Mouse (Mus musculus) kidney, embryonic 16.5 days (tissue): Measurements from ENCODE around the gene Epn2. TPM values are rescaled to one million over a fixed set of nuclear protein-coding genes. Genes with fewer than 3 reads are reported as not detected.
"Not testable (repeated sequence)": the region's sequence is repeated elsewhere in the genome, so short reads cannot be mapped to it uniquely, and the experiment has no call there.

Experiments
- ATAC-seq: fragments of 200-750 bp; cut with Nextera tagmentation; 2 replicates; pipeline ENCODE4 v1.8.0; 2017; ENCODE audit warnings: moderate TSS enrichment; ENCODE audit not compliant: low FRiP score, low TSS enrichment
- H3K27ac ChIP-seq: fragments of 300-500 bp; sonication (generic); 2 replicates; pipeline ENCODE4 v1.5.1; 2014; ENCODE audit warnings: low read length
- H3K27me3 ChIP-seq: fragments of 300-500 bp; sonication (generic); 2 replicates; pipeline ENCODE4 v1.6.1; 2014; ENCODE audit warnings: low read length, control low read depth, mixed read lengths; ENCODE audit not compliant: insufficient read depth
- H3K36me3 ChIP-seq: fragments of 300-500 bp; sonication (generic); 2 replicates; pipeline ENCODE4 v1.6.1; 2014; ENCODE audit warnings: low read length, control low read depth, mixed read lengths; ENCODE audit not compliant: insufficient read depth
- H3K4me1 ChIP-seq: fragments of 300-500 bp; sonication (generic); 2 replicates; pipeline ENCODE4 v1.6.1; 2014; ENCODE audit warnings: low read length, control low read depth, mixed read lengths; ENCODE audit not compliant: insufficient read depth
- H3K4me2 ChIP-seq: fragments of 300-500 bp; sonication (generic); replicated peaks from 2 replicates; pipeline ENCODE4 v1.6.1; 2014; ENCODE audit warnings: low read depth, low read length
- H3K4me3 ChIP-seq: fragments of 300-500 bp; sonication (generic); 2 replicates; pipeline ENCODE4 v1.5.1; 2014; ENCODE audit warnings: mild to moderate bottlenecking, low read length
- H3K9ac ChIP-seq: fragments of 300-500 bp; sonication (generic); replicated peaks from 2 replicates; pipeline ENCODE4 v1.6.1; 2014; ENCODE audit warnings: low read length
- H3K9me3 ChIP-seq: fragments of 300-500 bp; sonication (generic); 2 replicates; pipeline ENCODE4 v1.6.1; 2016; ENCODE audit warnings: low read length, control low read depth
- WGBS: fragments of 180-500 bp; shearing (Covaris S2); extraction: QIAGEN DNeasy Blood & Tissue Kit; methylation state at CpG from one replicate; pipeline ENCODE4 v1.1.7; 2014; 5-methylcytosine and 5-hydroxymethylcytosine counted together
- polyA plus RNA-seq: library from polyadenylated mRNA; unstranded; fragments of >200 nt; fragmentation: Nextera tagmentation; extraction: Ambion mirVana; gene quantifications from 2 replicates; pipeline ENCODE4 v1.2.1, GENCODE M21; 2015

Gene Epn2
- polyA plus RNA-seq, 1 experiment from 2014 or later, result 25.0 TPM

DNA sequence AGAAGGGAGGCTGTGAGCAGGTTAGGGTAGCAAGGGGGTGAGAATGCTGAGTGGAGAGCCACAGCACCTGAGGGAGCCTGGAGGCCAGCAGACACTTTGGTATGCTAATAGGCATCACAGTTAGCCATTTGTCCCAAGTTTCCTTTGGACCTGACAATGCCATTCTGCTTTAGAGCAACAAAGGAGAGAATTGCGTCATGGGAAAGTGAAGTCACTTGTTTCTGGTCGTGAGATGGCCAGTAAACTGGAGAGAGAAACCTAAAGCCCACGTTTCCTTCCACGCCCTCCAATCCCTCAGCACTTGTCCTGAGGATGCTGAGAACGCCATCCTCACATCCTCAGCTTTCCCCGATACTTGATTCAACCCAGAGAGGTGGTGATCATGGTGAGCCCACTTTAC lies 18.9 kb upstream of the Epn2 start:
- Histone ChIP-seq H3K36me3 (no peaks in the 10 kb centered on the region), H3K4me3 (no peak overlapping the region), H3K9ac (no peak overlapping the region), H3K27me3 (no peaks in the 10 kb centered on the region), H3K9me3 (peaks cover 1% of the 10 kb centered on the region; the same call in 1 of the 2 replicates), H3K4me2 (no peak overlapping the region), H3K4me1 (no peaks in the 10 kb centered on the region), H3K27ac (no peak overlapping the region)
- no peak for ATAC-seq
- WGBS, result 60% methylated on average over 6 of the region's 6 CpGs

DNA sequence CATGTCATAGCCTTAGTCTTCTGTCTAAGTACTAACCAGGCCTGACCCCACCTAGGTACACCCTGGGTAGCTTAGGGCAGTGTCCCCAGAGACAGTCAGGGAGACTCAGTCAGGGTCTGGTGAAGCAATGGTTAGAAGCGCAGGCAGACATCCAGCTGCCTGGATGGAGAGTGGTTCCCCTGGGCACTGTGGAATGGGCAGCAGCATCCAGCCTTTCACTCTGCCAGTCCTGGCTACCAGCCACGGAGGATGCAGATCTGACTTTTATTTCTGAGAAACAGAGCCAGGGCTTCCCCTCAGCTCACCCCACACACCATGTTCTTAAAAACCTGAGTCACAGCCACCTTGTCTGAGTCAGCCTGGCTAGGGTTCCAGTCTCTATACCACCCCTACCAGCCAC lies 18.0 kb upstream of the Epn2 start:
- no peak for ATAC-seq
- Histone ChIP-seq H3K36me3 (no peaks in the 10 kb centered on the region), H3K4me1 (no peaks in the 10 kb centered on the region), H3K27me3 (no peaks in the 10 kb centered on the region), H3K27ac (no peak overlapping the region), H3K9ac (no peak overlapping the region), H3K4me3 (no peak overlapping the region), H3K4me2 (no peak overlapping the region), H3K9me3 (peaks cover 3% of the 10 kb centered on the region; the same call in 1 of the 2 replicates)
- 85% methylated on average over 2 of the region's 2 CpGs for WGBS

DNA sequence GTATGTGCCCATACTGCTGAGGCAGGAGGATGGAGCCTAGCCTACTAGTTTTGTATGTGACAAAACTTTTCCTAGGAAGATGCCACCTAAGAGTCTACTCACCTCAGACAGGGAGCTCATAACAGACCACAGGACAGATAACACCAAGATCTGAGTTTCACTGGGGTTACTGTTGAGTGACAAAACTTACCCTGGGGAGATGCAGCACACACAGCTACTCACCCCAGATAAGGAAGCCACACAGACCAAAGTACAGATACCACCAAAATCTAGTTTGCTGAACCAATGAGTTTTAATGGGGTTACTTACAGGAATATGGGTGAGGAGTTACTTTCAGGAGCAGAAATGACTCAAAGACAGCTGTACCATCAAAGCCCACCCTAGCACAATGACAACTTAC lies 13.6 kb upstream of the Epn2 start:
- H3K4me2 ChIP-seq, result no peak overlapping the region
- H3K9ac ChIP-seq, result no peak overlapping the region
- H3K9me3 ChIP-seq, result peaks cover 3% of the 10 kb centered on the region; the same call in 1 of the 2 replicates
- H3K4me1 ChIP-seq, result peaks cover 8% of the 10 kb centered on the region
- ATAC-seq, result no peak
- H3K27ac ChIP-seq, result no peak overlapping the region
- no peaks in the 10 kb centered on the region for H3K27me3 ChIP-seq
- H3K4me3 ChIP-seq, result no peak overlapping the region
- H3K36me3 ChIP-seq, result no peaks in the 10 kb centered on the region

DNA sequence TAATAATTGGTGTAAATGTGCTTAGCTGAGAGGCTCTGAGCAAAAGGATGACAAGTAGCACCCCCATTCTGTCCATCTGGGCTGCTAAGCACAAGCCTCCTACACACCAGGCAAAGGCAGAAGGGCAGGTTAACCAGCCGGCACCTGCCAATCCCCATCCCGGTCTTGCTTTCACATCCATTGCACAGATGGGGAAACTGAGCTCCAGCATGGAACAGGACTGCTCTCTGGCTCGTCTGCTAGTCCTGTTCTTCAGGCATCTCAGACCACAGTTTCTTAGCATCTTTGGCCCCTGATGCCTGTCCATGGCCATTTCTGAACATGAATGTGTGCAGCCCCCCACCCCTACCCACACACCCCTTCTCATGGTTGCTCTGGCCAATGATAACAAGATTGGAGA lies 12.6 kb upstream of the Epn2 start:
- no peak for ATAC-seq
- H3K4me1 ChIP-seq, result peaks cover 8% of the 10 kb centered on the region
- no peaks in the 10 kb centered on the region for H3K36me3 ChIP-seq
- no peaks in the 10 kb centered on the region for H3K27me3 ChIP-seq
- 86% methylated on average over 3 of the region's 3 CpGs for WGBS
- no peak overlapping the region for H3K9ac ChIP-seq
- no peak overlapping the region for H3K4me2 ChIP-seq
- H3K9me3 ChIP-seq, result peaks cover 3% of the 10 kb centered on the region; the same call in 1 of the 2 replicates
- H3K27ac ChIP-seq, result no peak overlapping the region
- no peak overlapping the region for H3K4me3 ChIP-seq

DNA sequence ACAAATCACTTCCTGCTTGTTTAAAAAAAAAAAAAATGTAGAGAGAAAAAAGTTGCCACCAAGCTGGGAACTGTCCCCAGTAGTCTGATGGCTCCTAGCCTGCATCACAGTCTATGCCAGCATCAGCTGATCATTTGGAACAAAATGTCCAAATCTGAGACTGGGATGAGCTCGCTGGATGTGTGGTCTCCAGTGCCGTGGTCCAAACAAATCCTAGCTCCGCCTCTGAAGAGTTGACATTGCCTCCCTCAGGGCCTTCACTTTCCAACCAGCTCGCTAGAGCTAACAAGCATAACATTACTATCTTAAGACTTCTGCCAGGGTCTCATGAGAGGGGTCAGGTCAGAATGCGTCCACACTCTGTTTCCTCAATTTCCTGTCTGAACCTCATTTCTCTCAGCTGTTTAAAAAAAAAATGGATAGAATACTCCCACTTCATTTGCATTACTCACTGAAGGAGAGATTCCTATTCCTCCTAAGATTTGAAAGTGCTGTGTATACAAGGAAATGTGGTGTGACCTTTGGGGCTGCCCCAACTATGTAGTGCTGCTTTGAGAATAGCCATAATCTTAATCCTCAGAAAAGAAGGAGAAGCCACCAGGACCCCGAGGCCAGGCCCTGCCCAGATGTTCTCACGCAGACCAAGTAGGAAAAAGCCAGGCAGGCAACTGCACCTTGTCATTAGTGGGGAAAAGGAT lies 11.2 kb upstream of the Epn2 start:
- no peaks in the 10 kb centered on the region for H3K27me3 ChIP-seq
- peak overlapping the region; percentile 31 for H3K27ac ChIP-seq
- WGBS, result 31% methylated on average over 7 of the region's 7 CpGs
- H3K4me2 ChIP-seq, result peak overlapping the region; percentile 17; the same call in 1 of the 2 replicates
- ATAC-seq, result peak; percentile 70
- H3K4me3 ChIP-seq, result no peak overlapping the region
- H3K9me3 ChIP-seq, result peaks cover 3% of the 10 kb centered on the region; the same call in 1 of the 2 replicates
- peaks cover 8% of the 10 kb centered on the region for H3K4me1 ChIP-seq
- H3K36me3 ChIP-seq, result no peaks in the 10 kb centered on the region
- H3K9ac ChIP-seq, result no peak overlapping the region

DNA sequence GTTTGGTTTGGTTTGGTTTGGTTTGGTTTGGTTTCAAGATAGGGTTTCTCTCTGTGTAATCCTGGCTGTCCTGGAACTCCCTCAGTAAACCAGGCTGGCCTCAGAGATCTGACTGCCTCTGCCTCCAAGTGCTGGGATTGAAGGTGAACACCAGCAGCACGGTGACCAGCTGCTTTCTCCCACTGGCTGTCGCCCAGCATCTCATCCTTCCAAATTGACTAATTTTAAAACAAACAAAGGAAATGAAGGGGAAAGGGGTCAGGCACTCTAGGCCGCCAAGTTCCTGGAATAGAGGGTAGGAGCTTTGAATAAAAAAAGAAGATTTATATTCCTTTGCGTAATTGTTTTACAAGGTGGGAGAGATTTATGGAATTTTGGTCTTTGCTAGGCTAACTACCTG lies 5.9 kb upstream of the Epn2 start:
- Histone ChIP-seq H3K9me3 (no peaks in the 10 kb centered on the region), H3K9ac (no peak overlapping the region), H3K4me2 (no peak overlapping the region), H3K4me3 (no peak overlapping the region), H3K36me3 (no peaks in the 10 kb centered on the region), H3K27me3 (no peaks in the 10 kb centered on the region), H3K4me1 (peaks cover 5% of the 10 kb centered on the region), H3K27ac (no peak overlapping the region)
- WGBS, result 35% methylated on average over 4 of the region's 4 CpGs
- no peak for ATAC-seq

DNA sequence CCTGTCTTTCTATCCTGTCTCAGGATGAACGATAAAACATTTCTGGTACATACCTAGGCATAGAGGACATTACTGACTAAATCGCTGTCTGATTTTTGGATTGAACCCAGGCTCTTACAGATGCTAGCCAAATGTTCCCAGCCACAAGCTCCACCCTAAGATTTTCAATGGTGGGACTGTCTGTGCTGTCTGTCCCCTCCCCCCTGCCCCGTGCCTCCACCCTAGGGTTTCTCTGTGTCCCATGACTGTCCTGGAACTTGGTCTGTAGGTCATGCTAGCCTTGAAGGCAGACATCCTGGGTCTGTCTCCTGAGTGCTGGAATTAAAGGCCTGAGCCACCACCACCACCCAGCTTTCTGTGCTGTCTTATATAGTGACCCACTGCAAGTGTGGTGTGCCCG lies 5.3 kb upstream of the Epn2 start:
- H3K4me1 ChIP-seq, result no peaks in the 10 kb centered on the region
- WGBS, result 81% methylated on average over 4 of the region's 4 CpGs
- ATAC-seq, result no peak

DNA sequence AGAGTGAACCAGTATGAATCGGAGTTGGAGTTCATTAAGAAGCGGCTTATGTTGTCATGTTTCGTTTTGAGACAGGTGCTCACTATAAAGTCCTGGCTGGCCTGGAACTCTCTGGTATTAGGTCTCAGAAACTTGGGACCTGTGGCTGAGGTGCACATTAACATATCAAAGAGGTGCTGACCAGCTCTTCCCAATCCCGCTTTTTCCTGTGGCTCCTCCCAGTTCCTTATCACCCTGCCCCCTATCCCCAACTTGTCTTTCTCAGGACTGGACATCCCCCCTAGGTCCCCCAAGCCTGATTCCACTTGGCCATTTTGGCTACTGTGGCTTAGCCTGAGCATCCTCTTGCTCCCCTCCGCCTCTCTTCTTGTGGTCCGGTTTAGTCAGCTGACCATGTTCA lies 4.6 kb upstream of the Epn2 start:
- H3K4me3 ChIP-seq, result no peak overlapping the region
- H3K4me2 ChIP-seq, result no peak overlapping the region
- H3K27ac ChIP-seq, result no peak overlapping the region
- H3K9ac ChIP-seq, result no peak overlapping the region
- 89% methylated on average over 6 of the region's 6 CpGs for WGBS
- H3K36me3 ChIP-seq, result no peaks in the 10 kb centered on the region
- ATAC-seq, result no peak
- no peaks in the 10 kb centered on the region for H3K27me3 ChIP-seq
- H3K4me1 ChIP-seq, result no peaks in the 10 kb centered on the region
- no peaks in the 10 kb centered on the region for H3K9me3 ChIP-seq

More for the DNA sequence above, 5.3 kb upstream of the Epn2 start:
- Histone ChIP-seq H3K36me3 (no peaks in the 10 kb centered on the region), H3K27ac (no peak overlapping the region), H3K4me3 (no peak overlapping the region), H3K4me2 (no peak overlapping the region), H3K27me3 (no peaks in the 10 kb centered on the region), H3K9ac (no peak overlapping the region), H3K9me3 (no peaks in the 10 kb centered on the region)

DNA sequence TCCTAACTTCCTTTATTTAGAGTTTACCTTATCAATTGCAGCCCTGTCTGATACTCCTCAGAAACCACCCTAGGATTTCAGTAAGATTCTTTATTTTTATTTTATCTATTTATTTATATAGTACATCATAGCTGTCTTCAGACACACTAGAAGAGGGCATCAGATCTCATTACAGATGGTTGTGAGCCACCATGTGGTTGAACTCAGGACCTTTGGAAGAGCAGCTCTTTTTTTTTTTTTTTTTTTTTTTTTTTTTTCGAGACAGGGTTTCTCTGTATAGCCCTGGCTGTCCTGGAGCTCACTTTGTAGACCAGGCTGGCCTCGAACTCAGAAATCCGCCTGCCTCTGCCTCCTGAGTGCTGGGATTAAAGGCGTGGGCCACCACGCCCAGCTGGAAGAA lies 3.3 kb upstream of the Epn2 start:
- not testable (repeated sequence) for ATAC-seq, H3K4me3 ChIP-seq, H3K27me3 ChIP-seq, H3K4me1 ChIP-seq, H3K4me2 ChIP-seq, H3K36me3 ChIP-seq, H3K9me3 ChIP-seq, H3K9ac ChIP-seq, H3K27ac ChIP-seq
- 99% methylated on average over 3 of the region's 5 CpGs for WGBS

DNA sequence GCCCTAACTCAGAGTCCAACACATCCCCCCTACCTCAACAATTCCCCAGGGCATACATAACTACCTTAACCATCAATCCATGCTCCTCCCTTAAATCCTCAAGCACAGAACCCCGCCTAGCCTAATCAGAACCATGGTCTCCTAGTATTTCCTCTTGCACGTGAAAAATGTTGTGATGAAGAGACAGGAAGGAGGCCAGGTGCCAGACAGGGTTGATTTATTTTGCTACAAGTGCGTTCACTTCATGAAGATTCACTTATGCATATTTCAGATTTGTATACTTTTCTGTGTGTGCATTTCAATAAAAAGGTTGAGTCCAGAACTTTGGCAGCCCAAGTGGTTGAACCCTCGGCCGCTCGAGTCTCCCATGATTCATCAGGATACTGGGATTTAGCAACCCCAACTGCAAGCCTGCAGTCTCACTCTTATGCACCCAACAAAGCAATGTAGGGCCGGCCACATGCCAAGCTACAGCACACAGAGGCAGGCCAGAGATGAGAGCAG lies 443 bp upstream of the Epn2 start:
- 77% methylated on average over 7 of the region's 7 CpGs for WGBS
- Histone ChIP-seq H3K27ac (no peak overlapping the region), H3K9me3 (no peaks in the 10 kb centered on the region), H3K4me3 (peak overlapping the region; percentile 66), H3K36me3 (no peaks in the 10 kb centered on the region), H3K9ac (no peak overlapping the region), H3K4me2 (peak overlapping the region; percentile 81), H3K27me3 (no peaks in the 10 kb centered on the region), H3K4me1 (peaks cover 20% of the 10 kb centered on the region)
- ATAC-seq, result no peak; the same call in 1 of the 2 replicates
